Mouse (Mus musculus): Measurements from ENCODE around the gene Sephs1. TPM values are rescaled to one million over a fixed set of nuclear protein-coding genes. Genes with fewer than 3 reads are reported as not detected.

The Sephs1 gene
- polyA plus RNA-seq, 1 experiment from 2014 or later = 45.3 TPM

DNA sequence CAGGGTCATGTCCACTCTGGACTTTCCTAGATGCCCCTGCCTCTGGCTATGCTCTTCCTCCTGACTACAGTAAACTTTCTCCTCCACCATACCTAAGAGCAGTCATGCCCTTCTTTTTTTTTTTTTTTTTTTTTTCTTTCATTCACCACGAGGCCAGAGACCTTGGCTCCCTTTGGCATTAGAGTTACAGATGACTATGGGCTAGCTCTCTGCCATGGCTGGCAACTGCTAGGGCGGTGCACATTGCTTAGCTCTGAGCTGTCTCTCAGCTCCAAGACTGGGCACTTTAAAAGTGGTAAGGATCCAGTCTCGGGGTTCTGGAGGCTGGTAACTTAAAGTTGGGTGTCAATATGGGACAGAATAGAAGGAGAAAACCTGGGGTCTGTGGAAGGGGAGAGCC lies 5.2 kb upstream of the Sephs1 start:
- Histone ChIP-seq H3K27me3 (replicated peaks) (no peaks in the 10 kb centered on the region), H3K9me3 (no peaks in the 10 kb centered on the region), H3K4me2 (no peak overlapping the region), H3K27ac (replicated peaks) (no peak overlapping the region), H3K4me1 (peaks cover 7% of the 10 kb centered on the region), H3K4me3 (no peak overlapping the region), H3K36me3 (no peaks in the 10 kb centered on the region), H3K9ac (no peak overlapping the region)
- WGBS = 51% methylated on average over 3 of the region's 3 CpGs
- ATAC-seq (ENCODE audit: extremely low read depth, insufficient number of reproducible peaks, low FRiP score, low TSS enrichment) = no peak

DNA sequence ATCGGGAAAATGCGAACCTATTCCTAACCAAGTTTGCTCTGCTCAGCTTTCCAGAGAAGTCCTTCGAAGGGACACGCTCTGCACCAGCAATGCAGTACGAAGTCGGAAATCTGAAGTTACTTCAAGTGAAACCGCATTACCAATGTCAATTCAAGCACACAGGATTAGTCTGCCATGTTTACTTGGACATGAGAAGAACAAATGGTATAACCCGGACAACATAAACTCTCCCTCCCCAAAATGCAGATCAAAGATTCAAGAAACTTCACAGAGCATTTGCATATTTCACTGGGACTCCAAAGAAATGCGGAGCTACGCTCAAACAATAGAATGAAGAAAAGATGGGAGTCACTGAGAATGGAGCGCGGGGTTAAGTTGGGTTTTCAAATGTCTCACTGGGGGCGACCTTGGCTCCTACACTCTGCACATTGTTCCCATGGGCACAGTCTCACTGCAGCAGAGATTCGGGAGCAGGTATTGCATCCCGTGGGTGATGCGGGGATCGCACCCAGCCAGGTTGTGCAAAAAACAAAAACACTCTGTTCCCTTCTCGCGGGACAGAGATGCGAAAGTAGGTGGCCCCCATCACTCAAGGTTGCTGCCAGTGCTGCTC lies 521 bp upstream of the Sephs1 start:
- peaks cover 24% of the 10 kb centered on the region for H3K4me1 ChIP-seq
- 4% methylated on average over 20 of the region's 20 CpGs for WGBS
- no peaks in the 10 kb centered on the region for H3K9me3 ChIP-seq
- H3K27me3 ChIP-seq (replicated peaks) = no peaks in the 10 kb centered on the region
- no peak for ATAC-seq (ENCODE audit: extremely low read depth, insufficient number of reproducible peaks, low FRiP score, low TSS enrichment)
- peak overlapping the region; percentile 98 for H3K9ac ChIP-seq
- H3K36me3 ChIP-seq = peaks cover 16% of the 10 kb centered on the region
- peak overlapping the region; percentile 92 for H3K4me2 ChIP-seq
- H3K4me3 ChIP-seq = peak overlapping the region; percentile 94
- peak overlapping the region; percentile 99 for H3K27ac ChIP-seq (replicated peaks)

DNA sequence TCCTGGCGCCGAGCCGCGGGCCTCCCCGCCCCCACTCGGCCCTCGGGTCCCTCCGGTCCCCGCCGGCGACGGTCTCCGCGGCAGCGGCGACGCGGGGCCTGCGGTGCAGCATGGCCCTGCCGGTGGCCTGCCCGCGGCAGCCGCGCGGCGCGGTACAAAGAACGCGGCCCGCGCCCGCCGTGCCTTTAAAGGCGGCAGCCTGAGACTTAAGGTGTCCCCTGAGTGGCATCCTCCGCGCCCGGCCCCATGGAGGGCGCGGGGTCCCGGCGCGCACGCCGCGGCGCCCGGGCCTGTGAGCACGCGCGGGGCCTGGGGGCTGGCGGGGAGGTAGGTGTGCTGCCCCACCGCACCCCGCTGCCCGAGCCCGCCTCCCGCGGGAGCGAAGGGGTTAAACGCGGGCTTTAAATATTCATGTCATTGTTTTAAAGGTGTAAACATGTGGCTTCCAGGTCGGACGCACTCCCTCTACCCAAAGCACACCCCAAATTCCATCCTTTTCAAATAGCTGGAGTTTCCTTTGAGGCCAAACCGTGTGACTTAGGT lies 956 bp downstream of the Sephs1 start:
- WGBS = under 1% methylated on average over 61 of the region's 63 CpGs
- Histone ChIP-seq H3K36me3 (peaks cover 31% of the 10 kb centered on the region), H3K27ac (replicated peaks) (peak overlapping the region; percentile 99), H3K9me3 (no peaks in the 10 kb centered on the region), H3K9ac (peak overlapping the region; percentile 98), H3K4me1 (peaks cover 24% of the 10 kb centered on the region), H3K4me3 (peak overlapping the region; percentile 94), H3K27me3 (replicated peaks) (no peaks in the 10 kb centered on the region), H3K4me2 (peak overlapping the region; percentile 92)
- ATAC-seq (ENCODE audit: extremely low read depth, insufficient number of reproducible peaks, low FRiP score, low TSS enrichment) = peak; percentile 47; the same call in 1 of the 2 replicates

DNA sequence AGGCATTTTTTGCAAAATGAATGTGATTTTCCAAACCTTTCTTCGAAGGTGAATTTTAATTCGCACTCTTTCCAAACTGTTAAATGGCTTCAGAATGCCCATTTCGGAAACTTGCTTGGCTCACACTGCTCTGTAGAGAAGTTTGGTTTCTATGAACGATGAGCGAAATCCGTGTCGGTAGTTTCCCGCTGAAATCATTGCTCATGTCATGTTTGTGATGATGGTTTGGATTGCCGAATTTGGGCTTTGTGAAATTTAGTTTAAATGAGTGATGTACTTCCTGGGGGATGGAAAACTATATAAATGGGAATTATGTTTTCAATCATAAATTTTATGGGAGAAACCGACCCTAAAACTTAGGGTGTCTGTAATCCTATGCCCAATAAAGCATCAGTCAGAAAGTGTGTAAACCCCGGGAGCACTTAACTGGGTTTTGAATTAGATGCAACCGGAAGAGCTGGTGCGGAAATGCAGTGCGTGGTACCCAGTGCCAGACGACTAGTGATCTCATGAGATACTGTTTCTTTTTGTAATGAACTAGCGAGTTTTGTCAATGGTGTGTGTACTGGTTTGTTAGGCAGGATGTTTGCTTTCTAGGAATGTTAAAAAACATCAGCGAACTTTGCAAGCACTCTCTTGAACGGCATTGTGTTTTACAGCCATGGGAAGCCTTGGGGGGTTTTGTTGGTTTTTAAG lies 1.8 kb downstream of the Sephs1 start:
- WGBS = 3% methylated on average over 18 of the region's 18 CpGs
- no peak for ATAC-seq (ENCODE audit: extremely low read depth, insufficient number of reproducible peaks, low FRiP score, low TSS enrichment)

DNA sequence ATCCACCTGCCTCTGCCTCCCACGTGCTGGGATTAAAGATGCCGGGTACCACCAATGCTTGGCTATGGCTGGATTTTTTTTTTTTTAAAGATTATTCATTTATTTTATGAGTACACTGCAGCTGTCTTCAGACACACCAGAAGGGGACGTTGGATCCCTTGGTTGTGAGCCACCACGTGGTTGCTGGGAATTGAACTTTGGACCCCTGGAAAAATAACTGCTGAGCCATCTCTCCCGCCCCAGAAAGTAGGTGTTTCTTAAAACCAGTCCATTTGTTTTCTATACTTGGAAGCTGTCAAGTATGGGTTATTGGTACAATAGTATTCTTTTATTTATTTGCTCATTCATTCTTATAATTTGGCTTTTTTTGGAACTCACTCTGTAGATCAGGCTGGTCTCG lies 5.5 kb downstream of the Sephs1 start:
- Histone ChIP-seq H3K4me3 (no peak overlapping the region), H3K9me3 (no peaks in the 10 kb centered on the region), H3K9ac (no peak overlapping the region), H3K4me2 (no peak overlapping the region), H3K4me1 (peaks cover 17% of the 10 kb centered on the region), H3K27ac (replicated peaks) (no peak overlapping the region), H3K27me3 (replicated peaks) (no peaks in the 10 kb centered on the region), H3K36me3 (peaks cover 76% of the 10 kb centered on the region)
- WGBS = 90% methylated on average over 6 of the region's 6 CpGs
- ATAC-seq (ENCODE audit: extremely low read depth, insufficient number of reproducible peaks, low FRiP score, low TSS enrichment) = no peak

More for the DNA sequence above, 1.8 kb downstream of the Sephs1 start:
- H3K4me3 ChIP-seq = peak overlapping the region; percentile 94
- H3K27me3 ChIP-seq (replicated peaks) = no peaks in the 10 kb centered on the region
- peaks cover 24% of the 10 kb centered on the region for H3K4me1 ChIP-seq
- H3K36me3 ChIP-seq = peaks cover 39% of the 10 kb centered on the region
- peak overlapping the region; percentile 98 for H3K9ac ChIP-seq
- H3K27ac ChIP-seq (replicated peaks) = peak overlapping the region; percentile 99
- H3K9me3 ChIP-seq = no peaks in the 10 kb centered on the region
- H3K4me2 ChIP-seq = peak overlapping the region; percentile 92

DNA sequence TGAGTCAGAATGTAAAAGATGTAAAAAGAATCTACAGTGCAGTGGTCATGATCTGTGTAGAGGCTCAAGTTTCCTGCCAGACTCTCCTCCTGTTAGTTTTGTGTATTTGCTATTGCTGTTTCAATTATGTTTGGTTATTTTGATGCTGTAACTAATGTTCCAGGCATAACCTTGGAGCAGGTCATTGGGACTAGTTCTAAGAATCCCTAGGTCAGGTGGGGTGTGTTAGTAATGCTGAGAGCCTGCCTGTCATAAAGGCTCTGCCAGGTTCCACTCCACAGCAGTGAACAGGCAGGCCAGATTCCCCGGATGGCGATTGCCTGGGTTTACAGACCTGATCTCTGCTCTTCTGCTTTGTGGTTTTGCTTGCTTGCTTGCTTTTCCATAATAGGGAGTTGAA lies 14.2 kb downstream of the Sephs1 start:
- Histone ChIP-seq H3K4me1 (no peaks in the 10 kb centered on the region), H3K9ac (no peak overlapping the region), H3K27ac (replicated peaks) (no peak overlapping the region), H3K36me3 (peaks cover 92% of the 10 kb centered on the region), H3K4me3 (no peak overlapping the region), H3K27me3 (replicated peaks) (no peaks in the 10 kb centered on the region), H3K4me2 (no peak overlapping the region), H3K9me3 (no peaks in the 10 kb centered on the region)
- 93% methylated on average over 2 of the region's 2 CpGs for WGBS
- no peak for ATAC-seq (ENCODE audit: extremely low read depth, insufficient number of reproducible peaks, low FRiP score, low TSS enrichment)

DNA sequence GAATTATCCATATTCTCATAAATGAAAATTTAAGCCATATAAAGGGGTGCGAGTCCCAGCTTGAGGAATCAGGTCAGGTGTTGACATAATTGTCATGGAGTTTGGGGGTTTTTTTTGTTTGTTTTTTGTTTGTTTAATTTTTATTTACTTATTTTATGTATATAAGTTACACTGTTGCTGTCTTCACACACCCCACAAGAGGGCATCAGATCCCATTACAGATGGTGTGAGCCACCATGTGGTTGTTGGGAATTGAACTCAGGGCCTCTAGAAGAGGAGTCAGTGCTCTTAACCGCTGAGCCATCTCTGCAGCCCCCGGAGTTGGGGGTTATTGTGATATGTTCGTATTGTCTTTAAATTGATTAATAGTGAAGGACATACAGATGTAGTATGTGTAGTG lies 15.6 kb downstream of the Sephs1 start:
- WGBS = 96% methylated on average over 4 of the region's 4 CpGs
- H3K4me3 ChIP-seq = no peak overlapping the region
- H3K36me3 ChIP-seq = peaks cover 92% of the 10 kb centered on the region
- no peaks in the 10 kb centered on the region for H3K4me1 ChIP-seq
- H3K27me3 ChIP-seq (replicated peaks) = no peaks in the 10 kb centered on the region
- H3K9me3 ChIP-seq = no peaks in the 10 kb centered on the region
- ATAC-seq (ENCODE audit: extremely low read depth, insufficient number of reproducible peaks, low FRiP score, low TSS enrichment) = no peak
- no peak overlapping the region for H3K4me2 ChIP-seq
- H3K27ac ChIP-seq (replicated peaks) = no peak overlapping the region
- no peak overlapping the region for H3K9ac ChIP-seq

DNA sequence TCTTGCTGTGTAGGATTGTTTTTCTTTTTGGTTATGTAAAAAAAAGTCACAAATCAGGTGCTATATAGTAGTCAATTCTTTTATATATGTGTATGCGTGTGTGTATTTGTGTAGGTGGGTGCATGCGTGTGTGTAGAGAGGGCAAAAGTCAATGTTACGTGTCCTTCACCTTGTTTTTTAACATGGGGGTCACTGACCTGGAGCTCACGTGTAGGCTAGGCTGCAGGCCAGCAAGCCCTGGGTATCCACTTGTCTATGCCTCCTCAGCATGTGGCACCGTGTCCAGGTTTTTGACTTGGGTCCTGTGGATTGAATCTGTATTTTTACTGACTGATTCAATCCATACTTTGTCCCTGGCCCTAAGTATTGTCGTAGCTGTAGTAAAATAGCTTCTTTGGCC lies 19.3 kb downstream of the Sephs1 start:
- Histone ChIP-seq H3K4me1 (no peaks in the 10 kb centered on the region), H3K4me3 (no peak overlapping the region), H3K27me3 (replicated peaks) (no peaks in the 10 kb centered on the region), H3K27ac (replicated peaks) (no peak overlapping the region), H3K9ac (no peak overlapping the region), H3K9me3 (no peaks in the 10 kb centered on the region), H3K36me3 (peaks cover 88% of the 10 kb centered on the region), H3K4me2 (no peak overlapping the region)
- 96% methylated on average over 6 of the region's 6 CpGs for WGBS
- ATAC-seq (ENCODE audit: extremely low read depth, insufficient number of reproducible peaks, low FRiP score, low TSS enrichment) = no peak

DNA sequence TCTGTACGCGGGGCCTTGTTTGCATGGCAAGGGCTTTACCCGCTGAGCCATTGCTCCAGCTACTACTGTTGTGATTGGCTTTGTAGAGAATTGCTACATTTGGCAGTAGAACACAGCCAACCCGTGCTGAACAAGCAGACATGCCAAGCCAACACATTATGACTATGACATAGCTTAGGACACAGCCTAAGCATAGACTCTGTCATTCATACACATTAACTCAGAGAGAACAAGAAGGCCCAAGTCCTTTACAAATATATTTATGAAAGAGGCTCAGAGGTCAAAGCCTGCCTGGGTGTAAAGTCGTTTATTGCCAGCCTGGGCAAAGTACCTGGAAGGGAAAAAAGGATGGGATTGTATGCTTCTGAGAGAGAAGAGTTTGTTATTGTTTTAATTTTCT lies 21.0 kb downstream of the Sephs1 start:
- Histone ChIP-seq H3K4me3 (no peak overlapping the region), H3K9ac (no peak overlapping the region), H3K9me3 (no peaks in the 10 kb centered on the region), H3K27me3 (replicated peaks) (no peaks in the 10 kb centered on the region), H3K4me1 (no peaks in the 10 kb centered on the region), H3K4me2 (no peak overlapping the region), H3K36me3 (peaks cover 88% of the 10 kb centered on the region), H3K27ac (replicated peaks) (no peak overlapping the region)
- ATAC-seq (ENCODE audit: extremely low read depth, insufficient number of reproducible peaks, low FRiP score, low TSS enrichment) = no peak
- 91% methylated on average over 5 of the region's 5 CpGs for WGBS

DNA sequence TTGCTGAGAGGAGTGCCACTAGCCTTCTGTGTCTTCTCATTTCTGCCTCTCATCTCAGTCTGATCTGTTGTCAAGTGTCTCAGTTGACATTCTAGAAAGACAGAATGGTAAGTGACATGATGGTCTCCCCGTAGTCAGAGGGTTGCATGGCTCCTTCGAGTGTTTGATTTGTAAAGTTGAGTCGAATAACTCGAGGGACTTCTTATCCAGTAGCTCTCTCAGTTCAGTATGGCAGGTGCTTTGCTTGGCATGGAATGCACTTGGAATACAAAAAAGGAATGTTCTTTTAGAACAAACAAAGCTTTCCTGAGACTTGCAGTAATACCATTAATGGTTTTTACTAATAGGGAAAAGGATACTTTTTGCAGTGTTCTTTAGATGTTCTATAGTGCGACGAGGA lies 25.8 kb downstream of the Sephs1 start:
- Histone ChIP-seq H3K36me3 (peaks cover 64% of the 10 kb centered on the region), H3K9ac (no peak overlapping the region), H3K4me2 (no peak overlapping the region), H3K4me3 (no peak overlapping the region), H3K27me3 (replicated peaks) (no peaks in the 10 kb centered on the region), H3K9me3 (no peaks in the 10 kb centered on the region), H3K4me1 (no peaks in the 10 kb centered on the region), H3K27ac (replicated peaks) (no peak overlapping the region)
- no peak for ATAC-seq (ENCODE audit: extremely low read depth, insufficient number of reproducible peaks, low FRiP score, low TSS enrichment)
- 83% methylated on average over 6 of the region's 6 CpGs for WGBS

DNA sequence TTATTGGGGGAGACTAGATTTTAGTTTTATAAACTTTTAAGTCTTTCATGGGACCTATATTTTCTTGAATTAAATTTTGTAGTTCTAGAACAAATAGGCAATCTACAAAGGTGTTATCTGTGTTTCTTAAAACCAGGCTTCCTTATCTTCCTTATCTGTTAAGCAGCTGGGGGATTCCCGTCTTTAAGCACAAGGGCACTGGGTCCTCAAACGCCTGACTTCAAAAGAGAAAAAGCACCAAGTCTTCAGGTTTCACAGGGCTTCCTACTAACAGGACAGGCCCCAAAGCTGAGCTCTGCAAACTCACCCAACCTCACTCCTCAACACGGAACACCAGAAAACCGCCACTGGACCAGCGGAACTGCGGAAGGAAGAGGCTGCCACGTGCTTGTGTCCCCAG lies 26.6 kb downstream of the Sephs1 start:
- H3K9ac ChIP-seq = no peak overlapping the region
- H3K27me3 ChIP-seq (replicated peaks) = no peaks in the 10 kb centered on the region
- no peaks in the 10 kb centered on the region for H3K4me1 ChIP-seq
- peaks cover 5% of the 10 kb centered on the region for H3K9me3 ChIP-seq
- ATAC-seq (ENCODE audit: extremely low read depth, insufficient number of reproducible peaks, low FRiP score, low TSS enrichment) = no peak
- H3K36me3 ChIP-seq = peaks cover 57% of the 10 kb centered on the region
- WGBS = 54% methylated on average over 7 of the region's 7 CpGs
- no peak overlapping the region for H3K4me3 ChIP-seq
- no peak overlapping the region for H3K27ac ChIP-seq (replicated peaks)
- no peak overlapping the region for H3K4me2 ChIP-seq

All from heart, embryonic 13.5 days (tissue).